Mouse (Mus musculus): ENCODE results near the gene Gtsf1l. TPM values are rescaled to one million over a fixed set of nuclear protein-coding genes. Genes with fewer than 3 reads are reported as not detected.

Gene Gtsf1l
- polyA plus RNA-seq, 1 experiment from 2014 or later, result not detected

- peak; percentile 62; the same call in 1 of the 2 replicates for ATAC-seq (ENCODE audit: low FRiP score, low TSS enrichment)
- H3K4me2 ChIP-seq (ENCODE audit: low read length), result peak overlapping the region; percentile 39
- H3K9me3 ChIP-seq (ENCODE audit: control insufficient read depth, low read length), result no peaks in the 10 kb centered on the region
These were observed 24.0 kb upstream of the Gtsf1l start for GRCm38 (mm10) chr2:163111413-163112201.

GRCm38 (mm10) chr2:163110706-163111105 is 23.1 kb upstream of the Gtsf1l start:
- 95% methylated on average over 1 of the region's 1 CpGs for WGBS
- Histone ChIP-seq H3K9ac (replicated peaks; ENCODE audit: low read length) (no peak overlapping the region), H3K4me1 (ENCODE audit: control insufficient read depth, insufficient read depth, low read length) (peaks cover 33% of the 10 kb centered on the region), H3K4me2 (ENCODE audit: low read length) (no peak overlapping the region), H3K9me3 (ENCODE audit: control insufficient read depth, low read length) (no peaks in the 10 kb centered on the region), H3K27ac (replicated peaks; ENCODE audit: low read depth, low read length) (peak overlapping the region; percentile 82), H3K4me3 (replicated peaks; ENCODE audit: low read depth, low read length) (no peak overlapping the region), H3K27me3 (ENCODE audit: control insufficient read depth, insufficient read depth, low read length) (no peaks in the 10 kb centered on the region), H3K36me3 (ENCODE audit: control insufficient read depth, insufficient read depth, low read length) (no peaks in the 10 kb centered on the region)
- ATAC-seq (ENCODE audit: low FRiP score, low TSS enrichment) (no peak), DNase-seq (no peak)

More at GRCm38 (mm10) chr2:163111413-163112201, 24.0 kb upstream of the Gtsf1l start:
- Histone ChIP-seq H3K36me3 (ENCODE audit: control insufficient read depth, insufficient read depth, low read length) (no peaks in the 10 kb centered on the region), H3K27ac (replicated peaks; ENCODE audit: low read depth, low read length) (peak overlapping the region; percentile 88), H3K9ac (replicated peaks; ENCODE audit: low read length) (no peak overlapping the region), H3K4me1 (ENCODE audit: control insufficient read depth, insufficient read depth, low read length) (peaks cover 33% of the 10 kb centered on the region), H3K4me3 (replicated peaks; ENCODE audit: low read depth, low read length) (no peak overlapping the region), H3K27me3 (ENCODE audit: control insufficient read depth, insufficient read depth, low read length) (no peaks in the 10 kb centered on the region)
- WGBS, result 12% methylated on average over 16 of the region's 16 CpGs
- DNase-seq, result peak; percentile 84

DNA sequence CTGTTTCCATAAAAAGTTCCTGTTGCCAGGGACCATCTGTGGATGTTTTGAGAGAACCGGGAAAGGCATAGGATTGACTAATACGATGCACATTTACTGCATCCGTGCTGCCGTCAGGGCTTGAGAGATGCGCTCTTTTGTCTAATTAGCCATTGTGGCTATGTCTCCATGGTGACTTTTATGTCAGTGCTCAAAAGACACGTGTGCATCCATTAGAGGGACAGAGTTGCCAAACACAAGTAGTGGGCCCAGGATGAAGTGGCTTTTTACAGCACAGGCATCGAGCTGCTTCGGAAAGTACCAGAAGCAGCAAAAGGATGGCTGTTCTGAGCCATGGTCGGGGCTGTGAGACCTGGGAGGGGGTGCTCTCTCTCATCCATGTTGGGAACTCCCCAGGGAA is 20.7 kb upstream of the Gtsf1l start:
- DNase-seq, result peak; percentile 63
- H3K9me3 ChIP-seq (ENCODE audit: control insufficient read depth, low read length), result no peaks in the 10 kb centered on the region
- H3K27me3 ChIP-seq (ENCODE audit: control insufficient read depth, insufficient read depth, low read length), result peaks cover 3% of the 10 kb centered on the region; the same call in 1 of the 2 replicates
- no peak overlapping the region for H3K4me2 ChIP-seq (ENCODE audit: low read length)
- H3K4me1 ChIP-seq (ENCODE audit: control insufficient read depth, insufficient read depth, low read length), result peaks cover 33% of the 10 kb centered on the region
- H3K27ac ChIP-seq (replicated peaks; ENCODE audit: low read depth, low read length), result no peak overlapping the region
- no peaks in the 10 kb centered on the region for H3K36me3 ChIP-seq (ENCODE audit: control insufficient read depth, insufficient read depth, low read length)
- WGBS, result 26% methylated on average over 9 of the region's 9 CpGs
- no peak overlapping the region for H3K9ac ChIP-seq (replicated peaks; ENCODE audit: low read length)
- H3K4me3 ChIP-seq (replicated peaks; ENCODE audit: low read depth, low read length), result no peak overlapping the region
- ATAC-seq (ENCODE audit: low FRiP score, low TSS enrichment), result no peak

- Histone ChIP-seq H3K9ac (replicated peaks; ENCODE audit: low read length) (no peak overlapping the region), H3K9me3 (ENCODE audit: control insufficient read depth, low read length) (no peaks in the 10 kb centered on the region), H3K27ac (replicated peaks; ENCODE audit: low read depth, low read length) (no peak overlapping the region), H3K27me3 (ENCODE audit: control insufficient read depth, insufficient read depth, low read length) (peaks cover 3% of the 10 kb centered on the region; the same call in 1 of the 2 replicates), H3K4me2 (ENCODE audit: low read length) (no peak overlapping the region), H3K36me3 (ENCODE audit: control insufficient read depth, insufficient read depth, low read length) (no peaks in the 10 kb centered on the region), H3K4me3 (replicated peaks; ENCODE audit: low read depth, low read length) (no peak overlapping the region), H3K4me1 (ENCODE audit: control insufficient read depth, insufficient read depth, low read length) (peaks cover 10% of the 10 kb centered on the region; the same call in 1 of the 2 replicates)
- DNase-seq (no peak), ATAC-seq (ENCODE audit: low FRiP score, low TSS enrichment) (no peak)
- WGBS, result 71% methylated on average over 13 of the region's 13 CpGs
These were observed 16.6 kb upstream of the Gtsf1l start for GRCm38 (mm10) chr2:163104086-163104770.

GRCm38 (mm10) chr2:163102900-163103653 is 15.4 kb upstream of the Gtsf1l start:
- no peak for ATAC-seq (ENCODE audit: low FRiP score, low TSS enrichment)
- 60% methylated on average over 18 of the region's 18 CpGs for WGBS

GRCm38 (mm10) chr2:163102216-163102615 is 14.6 kb upstream of the Gtsf1l start:
- Histone ChIP-seq H3K9ac (replicated peaks; ENCODE audit: low read length) (no peak overlapping the region), H3K9me3 (ENCODE audit: control insufficient read depth, low read length) (no peaks in the 10 kb centered on the region), H3K27me3 (ENCODE audit: control insufficient read depth, insufficient read depth, low read length) (peaks cover 3% of the 10 kb centered on the region; the same call in 1 of the 2 replicates), H3K4me1 (ENCODE audit: control insufficient read depth, insufficient read depth, low read length) (peaks cover 6% of the 10 kb centered on the region; the same call in 1 of the 2 replicates), H3K36me3 (ENCODE audit: control insufficient read depth, insufficient read depth, low read length) (no peaks in the 10 kb centered on the region), H3K4me3 (replicated peaks; ENCODE audit: low read depth, low read length) (no peak overlapping the region), H3K27ac (replicated peaks; ENCODE audit: low read depth, low read length) (no peak overlapping the region), H3K4me2 (ENCODE audit: low read length) (no peak overlapping the region)
- peak; percentile 14; the same call in 1 of the 2 replicates for ATAC-seq (ENCODE audit: low FRiP score, low TSS enrichment)
- DNase-seq, result no peak
- WGBS, result 52% methylated on average over 7 of the region's 7 CpGs

More at GRCm38 (mm10) chr2:163102900-163103653, 15.4 kb upstream of the Gtsf1l start:
- DNase-seq, result no peak
- Histone ChIP-seq H3K9me3 (ENCODE audit: control insufficient read depth, low read length) (no peaks in the 10 kb centered on the region), H3K27me3 (ENCODE audit: control insufficient read depth, insufficient read depth, low read length) (peaks cover 3% of the 10 kb centered on the region; the same call in 1 of the 2 replicates), H3K36me3 (ENCODE audit: control insufficient read depth, insufficient read depth, low read length) (no peaks in the 10 kb centered on the region), H3K9ac (replicated peaks; ENCODE audit: low read length) (no peak overlapping the region), H3K4me3 (replicated peaks; ENCODE audit: low read depth, low read length) (no peak overlapping the region), H3K4me1 (ENCODE audit: control insufficient read depth, insufficient read depth, low read length) (peaks cover 7% of the 10 kb centered on the region; the same call in 1 of the 2 replicates), H3K4me2 (ENCODE audit: low read length) (no peak overlapping the region), H3K27ac (replicated peaks; ENCODE audit: low read depth, low read length) (no peak overlapping the region)

DNA sequence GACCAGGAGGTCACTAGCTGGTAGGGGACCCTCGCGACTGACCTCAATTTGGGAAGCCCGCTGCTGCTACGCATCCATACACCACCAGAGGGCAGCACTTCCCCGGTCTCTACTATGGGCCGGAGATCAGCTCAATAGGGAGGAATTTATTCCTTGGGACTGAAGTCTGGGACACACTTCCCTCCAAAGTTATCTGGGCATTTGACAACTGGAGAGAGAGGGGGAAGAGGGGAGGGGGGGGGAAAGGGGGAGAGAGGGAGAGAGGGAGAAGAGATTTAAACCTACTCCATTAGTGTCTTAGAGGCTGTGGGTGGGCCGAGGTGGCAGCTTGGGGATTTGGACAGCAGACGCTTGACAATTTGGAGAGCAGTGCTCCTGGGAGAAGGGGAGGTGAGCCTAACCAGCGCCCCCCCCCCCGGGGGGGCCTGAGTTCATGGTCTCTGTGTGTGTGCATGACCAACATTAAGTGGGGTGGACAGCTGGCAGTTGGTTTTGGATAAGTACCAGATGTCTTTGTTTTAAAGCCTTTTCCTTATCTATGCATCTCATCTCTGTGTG is 14.1 kb upstream of the Gtsf1l start:
- WGBS, result 0% methylated on average over 10 of the region's 10 CpGs
- no peak overlapping the region for H3K4me2 ChIP-seq (ENCODE audit: low read length)
- no peak overlapping the region for H3K4me3 ChIP-seq (replicated peaks; ENCODE audit: low read depth, low read length)
- no peaks in the 10 kb centered on the region for H3K36me3 ChIP-seq (ENCODE audit: control insufficient read depth, insufficient read depth, low read length)
- H3K27me3 ChIP-seq (ENCODE audit: control insufficient read depth, insufficient read depth, low read length), result peaks cover 3% of the 10 kb centered on the region; the same call in 1 of the 2 replicates
- peaks cover 6% of the 10 kb centered on the region; the same call in 1 of the 2 replicates for H3K4me1 ChIP-seq (ENCODE audit: control insufficient read depth, insufficient read depth, low read length)
- no peaks in the 10 kb centered on the region for H3K9me3 ChIP-seq (ENCODE audit: control insufficient read depth, low read length)
- DNase-seq, result peak; percentile 88
- no peak overlapping the region for H3K9ac ChIP-seq (replicated peaks; ENCODE audit: low read length)
- peak; percentile 20; the same call in 1 of the 2 replicates for ATAC-seq (ENCODE audit: low FRiP score, low TSS enrichment)
- H3K27ac ChIP-seq (replicated peaks; ENCODE audit: low read depth, low read length), result no peak overlapping the region

- WGBS, result 78% methylated on average over 5 of the region's 5 CpGs
- H3K4me3 ChIP-seq (replicated peaks; ENCODE audit: low read depth, low read length), result no peak overlapping the region
- no peaks in the 10 kb centered on the region for H3K9me3 ChIP-seq (ENCODE audit: control insufficient read depth, low read length)
- H3K27ac ChIP-seq (replicated peaks; ENCODE audit: low read depth, low read length), result no peak overlapping the region
- no peak overlapping the region for H3K4me2 ChIP-seq (ENCODE audit: low read length)
- no peak for ATAC-seq (ENCODE audit: low FRiP score, low TSS enrichment)
- H3K36me3 ChIP-seq (ENCODE audit: control insufficient read depth, insufficient read depth, low read length), result no peaks in the 10 kb centered on the region
- peaks cover 6% of the 10 kb centered on the region; the same call in 1 of the 2 replicates for H3K4me1 ChIP-seq (ENCODE audit: control insufficient read depth, insufficient read depth, low read length)
- no peak for DNase-seq
- H3K27me3 ChIP-seq (ENCODE audit: control insufficient read depth, insufficient read depth, low read length), result peaks cover 3% of the 10 kb centered on the region; the same call in 1 of the 2 replicates
- H3K9ac ChIP-seq (replicated peaks; ENCODE audit: low read length), result no peak overlapping the region
These were observed 12.9 kb upstream of the Gtsf1l start for GRCm38 (mm10) chr2:163100551-163100950.

Measured in midbrain, embryonic 14.5 days (tissue).